Mouse (Mus musculus): ENCODE measurements around the gene Chsy1. TPM values are rescaled to one million over a fixed set of nuclear protein-coding genes. Genes with fewer than 3 reads are reported as not detected.
A peak's percentile ranks its signal among the peaks of the same experiment; 100 is the strongest.

Chsy1 gene
- polyA plus RNA-seq, 1 experiment from 2014 or later, result 8.8 TPM

DNA sequence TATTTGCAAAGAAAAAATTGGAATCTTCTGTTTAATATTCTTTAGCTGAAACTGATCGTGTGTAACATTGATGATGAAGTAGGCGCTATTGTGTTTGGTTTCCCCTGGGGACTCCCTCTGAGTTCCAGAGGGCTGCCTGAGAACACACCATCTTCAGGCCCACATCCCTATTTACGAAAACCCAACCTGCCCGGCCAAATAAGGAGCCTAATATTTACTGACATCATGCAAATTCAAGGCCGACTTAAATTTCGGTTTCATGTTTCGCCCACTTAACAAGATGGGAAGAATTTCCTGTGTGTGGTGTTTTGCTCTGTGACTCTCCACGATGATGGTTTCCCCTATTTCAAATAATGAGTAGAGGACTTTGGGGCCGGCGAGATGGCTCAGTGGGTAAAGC, 89.1 kb downstream of the Chsy1 start:
- no peak overlapping the region for H3K4me2 ChIP-seq (ENCODE audit: low read length)
- H3K36me3 ChIP-seq (ENCODE audit: control insufficient read depth, insufficient read depth, low read length), result no peaks in the 10 kb centered on the region
- no peaks in the 10 kb centered on the region for H3K27me3 ChIP-seq (ENCODE audit: control insufficient read depth, insufficient read depth, low read depth, low read length)
- H3K4me1 ChIP-seq (ENCODE audit: control insufficient read depth, insufficient read depth, low read length), result no peaks in the 10 kb centered on the region
- no peak overlapping the region for H3K9ac ChIP-seq (ENCODE audit: low read depth, low read length)
- ATAC-seq, result no peak
- H3K27ac ChIP-seq (ENCODE audit: low read length), result no peak overlapping the region
- H3K9me3 ChIP-seq (replicated peaks; ENCODE audit: control insufficient read depth, low read length, poor library complexity, severe bottlenecking), result no peaks in the 10 kb centered on the region
- WGBS, result 88% methylated on average over 10 of the region's 10 CpGs
- H3K4me3 ChIP-seq (ENCODE audit: low read depth, low read length), result no peak overlapping the region

DNA sequence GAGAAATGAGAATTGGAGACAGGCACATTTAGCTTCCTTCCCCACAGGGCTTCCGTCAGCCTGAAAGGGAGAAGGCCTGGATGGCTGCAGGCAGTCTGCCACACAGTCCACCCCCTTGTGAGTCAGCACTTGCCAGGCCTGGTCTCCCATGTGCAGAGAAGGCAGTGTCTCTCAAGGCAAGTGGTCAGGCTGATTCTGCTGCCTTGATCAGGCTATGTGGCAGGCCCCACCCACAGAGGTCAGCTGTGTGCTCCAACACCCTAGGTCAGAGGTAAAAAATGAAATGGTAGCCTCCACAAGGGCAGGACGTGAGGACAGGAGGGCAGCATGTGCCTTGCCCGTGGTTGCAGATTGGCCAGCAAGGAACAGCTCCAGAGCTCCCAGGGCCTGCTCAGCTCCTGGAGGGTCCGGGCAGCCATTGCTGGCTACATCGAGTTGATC, 90.1 kb downstream of the Chsy1 start:
- Histone ChIP-seq H3K27me3 (ENCODE audit: control insufficient read depth, insufficient read depth, low read depth, low read length) (no peaks in the 10 kb centered on the region), H3K9ac (ENCODE audit: low read depth, low read length) (no peak overlapping the region), H3K9me3 (replicated peaks; ENCODE audit: control insufficient read depth, low read length, poor library complexity, severe bottlenecking) (no peaks in the 10 kb centered on the region), H3K27ac (ENCODE audit: low read length) (no peak overlapping the region), H3K4me2 (ENCODE audit: low read length) (no peak overlapping the region), H3K4me3 (ENCODE audit: low read depth, low read length) (no peak overlapping the region), H3K36me3 (ENCODE audit: control insufficient read depth, insufficient read depth, low read length) (no peaks in the 10 kb centered on the region), H3K4me1 (ENCODE audit: control insufficient read depth, insufficient read depth, low read length) (no peaks in the 10 kb centered on the region)
- 70% methylated on average over 5 of the region's 5 CpGs for WGBS
- ATAC-seq, result no peak

DNA sequence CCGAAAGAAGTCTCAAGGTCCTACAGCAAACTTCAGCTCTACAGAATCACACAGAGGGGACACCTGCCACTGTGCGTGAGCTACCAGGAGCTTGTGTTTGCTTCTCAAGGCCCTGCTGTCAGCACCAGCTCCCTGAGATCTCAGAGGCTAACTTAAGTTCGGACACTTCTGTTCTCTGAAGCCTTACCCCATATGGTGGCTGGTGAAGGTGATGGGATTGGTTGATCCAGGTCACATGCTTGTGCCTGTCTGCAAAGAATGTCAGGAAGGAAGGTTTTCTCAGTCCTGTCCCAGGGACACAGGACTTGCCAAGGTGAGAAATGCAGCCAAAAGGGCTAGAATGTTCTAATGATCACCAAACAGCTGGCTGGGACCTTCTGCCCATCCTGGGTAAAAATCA, 91.1 kb downstream of the Chsy1 start:
- Histone ChIP-seq H3K27ac (ENCODE audit: low read length) (no peak overlapping the region), H3K4me3 (ENCODE audit: low read depth, low read length) (no peak overlapping the region), H3K27me3 (ENCODE audit: control insufficient read depth, insufficient read depth, low read depth, low read length) (no peaks in the 10 kb centered on the region), H3K9ac (ENCODE audit: low read depth, low read length) (no peak overlapping the region), H3K4me1 (ENCODE audit: control insufficient read depth, insufficient read depth, low read length) (no peaks in the 10 kb centered on the region), H3K36me3 (ENCODE audit: control insufficient read depth, insufficient read depth, low read length) (no peaks in the 10 kb centered on the region), H3K9me3 (replicated peaks; ENCODE audit: control insufficient read depth, low read length, poor library complexity, severe bottlenecking) (no peaks in the 10 kb centered on the region), H3K4me2 (ENCODE audit: low read length) (no peak overlapping the region)
- ATAC-seq, result no peak
- WGBS, result 90% methylated on average over 3 of the region's 3 CpGs

DNA sequence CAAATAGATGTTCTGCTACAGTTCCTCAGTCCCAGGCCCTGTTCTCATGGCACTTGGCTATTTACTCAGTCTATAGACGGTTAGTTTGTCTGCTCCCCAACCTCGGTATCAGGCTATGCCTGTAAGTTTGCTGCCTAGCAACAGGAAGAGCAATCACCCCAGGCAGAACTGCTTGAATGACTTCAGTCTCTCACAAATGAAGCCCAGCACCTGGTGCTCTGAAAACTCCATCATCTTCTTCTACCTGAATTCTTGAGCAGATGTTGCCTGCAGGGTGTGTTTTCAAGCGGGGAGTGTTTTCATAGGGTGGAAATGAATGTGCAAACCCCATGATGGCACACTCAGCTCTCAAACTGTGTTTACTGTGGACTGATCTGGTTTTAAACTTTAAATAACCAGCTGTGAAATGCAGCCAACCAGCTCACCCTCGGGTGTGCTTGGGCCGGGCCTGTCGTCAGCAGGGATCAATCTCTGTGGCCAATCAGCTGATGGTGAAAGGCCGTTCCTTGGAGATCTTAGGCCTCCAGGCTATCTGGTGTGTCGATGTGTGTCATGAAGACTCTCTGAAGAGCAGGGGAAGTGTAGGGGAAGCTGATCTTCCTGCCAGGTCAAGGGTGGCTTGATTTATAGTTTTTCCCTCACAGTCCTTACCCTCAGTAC, 91.6 kb downstream of the Chsy1 start:
- no peak overlapping the region for H3K9ac ChIP-seq (ENCODE audit: low read depth, low read length)
- no peak overlapping the region for H3K4me3 ChIP-seq (ENCODE audit: low read depth, low read length)
- 47% methylated on average over 8 of the region's 8 CpGs for WGBS
- no peaks in the 10 kb centered on the region for H3K9me3 ChIP-seq (replicated peaks; ENCODE audit: control insufficient read depth, low read length, poor library complexity, severe bottlenecking)
- H3K27me3 ChIP-seq (ENCODE audit: control insufficient read depth, insufficient read depth, low read depth, low read length), result no peaks in the 10 kb centered on the region
- peak; percentile 76 for ATAC-seq
- H3K36me3 ChIP-seq (ENCODE audit: control insufficient read depth, insufficient read depth, low read length), result no peaks in the 10 kb centered on the region
- H3K27ac ChIP-seq (ENCODE audit: low read length), result peak overlapping the region; percentile 42; the same call in 1 of the 2 replicates
- no peak overlapping the region for H3K4me2 ChIP-seq (ENCODE audit: low read length)
- H3K4me1 ChIP-seq (ENCODE audit: control insufficient read depth, insufficient read depth, low read length), result no peaks in the 10 kb centered on the region

DNA sequence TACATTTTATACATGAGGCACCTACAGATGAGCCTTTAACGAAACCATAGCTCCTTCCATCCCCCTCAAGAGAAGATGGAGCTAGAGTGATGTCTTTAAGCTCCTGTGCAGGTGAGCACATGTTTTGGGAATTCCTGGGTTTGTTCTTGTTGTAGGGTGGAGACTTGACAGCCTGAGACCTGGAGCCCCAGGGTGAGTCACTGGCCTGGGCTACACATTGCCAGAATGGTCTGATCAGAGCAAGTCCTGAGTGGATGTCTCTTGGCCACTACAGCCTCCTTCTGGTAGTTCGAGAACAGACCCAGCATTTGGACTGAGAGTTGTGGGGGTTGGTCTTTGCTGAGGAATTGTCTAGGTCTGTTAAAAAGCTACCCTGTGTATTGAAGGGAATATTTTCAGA, 92.3 kb downstream of the Chsy1 start:
- Histone ChIP-seq H3K4me1 (ENCODE audit: control insufficient read depth, insufficient read depth, low read length) (no peaks in the 10 kb centered on the region), H3K9ac (ENCODE audit: low read depth, low read length) (no peak overlapping the region), H3K4me3 (ENCODE audit: low read depth, low read length) (no peak overlapping the region), H3K27me3 (ENCODE audit: control insufficient read depth, insufficient read depth, low read depth, low read length) (no peaks in the 10 kb centered on the region), H3K4me2 (ENCODE audit: low read length) (no peak overlapping the region), H3K27ac (ENCODE audit: low read length) (no peak overlapping the region), H3K36me3 (ENCODE audit: control insufficient read depth, insufficient read depth, low read length) (no peaks in the 10 kb centered on the region), H3K9me3 (replicated peaks; ENCODE audit: control insufficient read depth, low read length, poor library complexity, severe bottlenecking) (no peaks in the 10 kb centered on the region)
- 91% methylated on average over 2 of the region's 2 CpGs for WGBS
- no peak for ATAC-seq

DNA sequence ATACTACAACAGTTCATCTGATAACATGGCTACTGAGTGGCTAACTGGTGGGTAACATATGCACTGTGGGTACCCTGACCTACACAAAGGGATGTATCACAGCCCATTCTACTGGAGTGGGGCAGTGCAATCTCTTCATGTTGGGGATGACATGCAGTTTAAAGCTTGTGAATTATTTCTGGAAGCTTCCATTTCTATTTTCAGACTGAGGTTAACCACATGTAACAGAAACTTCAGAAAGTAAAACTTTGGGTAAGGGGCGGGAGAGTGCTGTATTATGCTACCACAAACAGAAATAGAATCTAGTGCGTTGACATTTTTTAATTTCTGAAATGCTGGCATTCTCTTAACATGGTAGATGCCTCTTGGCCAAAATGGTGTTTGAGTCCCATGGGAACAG, 100.6 kb downstream of the Chsy1 start:
- no peak overlapping the region for H3K4me2 ChIP-seq (ENCODE audit: low read length)
- no peaks in the 10 kb centered on the region for H3K36me3 ChIP-seq (ENCODE audit: control insufficient read depth, insufficient read depth, low read length)
- ATAC-seq, result no peak
- H3K4me3 ChIP-seq (ENCODE audit: low read depth, low read length), result no peak overlapping the region
- no peaks in the 10 kb centered on the region for H3K4me1 ChIP-seq (ENCODE audit: control insufficient read depth, insufficient read depth, low read length)
- H3K9me3 ChIP-seq (replicated peaks; ENCODE audit: control insufficient read depth, low read length, poor library complexity, severe bottlenecking), result 0 out of 2 replicates have a peak, but pooled peaks cover 2% of the 10 kb centered on the region
- no peak overlapping the region for H3K27ac ChIP-seq (ENCODE audit: low read length)
- 87% methylated on average over 2 of the region's 2 CpGs for WGBS
- H3K27me3 ChIP-seq (ENCODE audit: control insufficient read depth, insufficient read depth, low read depth, low read length), result no peaks in the 10 kb centered on the region
- no peak overlapping the region for H3K9ac ChIP-seq (ENCODE audit: low read depth, low read length)

DNA sequence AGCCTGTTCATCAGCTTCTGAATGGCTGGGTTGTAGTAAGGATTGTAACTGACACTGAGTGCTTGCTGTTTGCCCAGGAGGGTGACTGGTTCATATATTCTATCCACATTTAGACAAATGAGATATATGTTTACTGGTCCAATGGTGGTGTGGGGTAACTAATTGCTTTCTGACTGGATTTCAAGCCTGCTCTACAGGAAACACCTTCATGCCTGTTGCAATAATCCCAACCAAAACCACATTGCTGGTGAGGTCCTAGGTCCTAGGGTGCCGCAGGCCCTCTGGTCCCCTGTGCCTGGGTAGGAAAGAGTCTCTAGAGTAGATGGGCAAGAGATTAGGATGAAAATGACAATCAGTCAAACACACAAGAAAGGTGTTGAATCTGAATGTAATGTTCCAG, 103.6 kb downstream of the Chsy1 start:
- Histone ChIP-seq H3K9ac (ENCODE audit: low read depth, low read length) (no peak overlapping the region), H3K27ac (ENCODE audit: low read length) (no peak overlapping the region), H3K9me3 (replicated peaks; ENCODE audit: control insufficient read depth, low read length, poor library complexity, severe bottlenecking) (no peaks in the 10 kb centered on the region), H3K36me3 (ENCODE audit: control insufficient read depth, insufficient read depth, low read length) (no peaks in the 10 kb centered on the region), H3K4me3 (ENCODE audit: low read depth, low read length) (no peak overlapping the region), H3K27me3 (ENCODE audit: control insufficient read depth, insufficient read depth, low read depth, low read length) (no peaks in the 10 kb centered on the region), H3K4me2 (ENCODE audit: low read length) (no peak overlapping the region), H3K4me1 (ENCODE audit: control insufficient read depth, insufficient read depth, low read length) (peaks cover 4% of the 10 kb centered on the region)
- no peak for ATAC-seq
- WGBS, result 81% methylated on average over 1 of the region's 1 CpGs

DNA sequence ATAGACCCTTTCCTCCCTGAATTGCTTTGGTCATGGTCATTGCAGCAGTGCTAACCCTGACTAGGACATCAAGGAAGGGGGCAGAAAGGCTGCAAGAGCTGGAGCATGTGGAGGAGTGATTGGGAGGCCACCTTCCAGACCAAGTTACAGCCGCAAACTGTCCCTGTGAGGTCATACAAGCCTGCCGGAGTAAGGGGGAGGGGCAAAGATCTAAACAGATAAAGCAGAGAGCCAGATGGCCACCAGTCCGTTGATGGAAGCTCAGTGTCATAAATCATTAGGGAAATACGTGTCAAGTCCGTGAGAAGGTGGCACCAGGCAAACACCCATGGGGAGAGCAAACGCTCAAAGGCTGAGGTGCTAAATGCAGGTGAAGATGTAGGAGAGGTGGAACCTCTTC, 105.2 kb downstream of the Chsy1 start:
- H3K9ac ChIP-seq (ENCODE audit: low read depth, low read length), result no peak overlapping the region
- H3K9me3 ChIP-seq (replicated peaks; ENCODE audit: control insufficient read depth, low read length, poor library complexity, severe bottlenecking), result no peaks in the 10 kb centered on the region
- H3K27me3 ChIP-seq (ENCODE audit: control insufficient read depth, insufficient read depth, low read depth, low read length), result no peaks in the 10 kb centered on the region
- H3K4me2 ChIP-seq (ENCODE audit: low read length), result no peak overlapping the region
- 87% methylated on average over 6 of the region's 6 CpGs for WGBS
- no peak for ATAC-seq
- H3K4me3 ChIP-seq (ENCODE audit: low read depth, low read length), result no peak overlapping the region
- no peaks in the 10 kb centered on the region for H3K36me3 ChIP-seq (ENCODE audit: control insufficient read depth, insufficient read depth, low read length)
- H3K4me1 ChIP-seq (ENCODE audit: control insufficient read depth, insufficient read depth, low read length), result peaks cover 7% of the 10 kb centered on the region
- H3K27ac ChIP-seq (ENCODE audit: low read length), result no peak overlapping the region

DNA sequence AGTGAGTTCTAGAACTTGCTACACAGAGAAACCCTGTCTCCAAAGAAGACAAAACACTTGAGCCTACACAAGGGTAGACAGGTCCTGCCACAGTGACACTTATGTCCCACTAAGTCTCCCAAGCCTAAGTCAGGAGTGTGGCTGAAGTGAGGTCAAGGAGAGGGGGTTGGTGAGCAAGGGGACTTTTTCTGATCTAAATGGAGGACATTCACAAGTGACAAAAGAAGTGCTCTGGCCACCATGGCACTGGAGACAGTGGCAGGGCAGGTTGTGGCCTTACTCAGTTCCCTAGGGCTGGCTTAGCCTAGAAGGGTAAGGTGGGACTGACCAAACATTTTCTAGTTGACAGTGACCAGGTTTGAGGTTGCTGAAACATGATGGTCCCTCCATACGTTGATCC, 106.6 kb downstream of the Chsy1 start:
- H3K27ac ChIP-seq (ENCODE audit: low read length), result no peak overlapping the region
- H3K36me3 ChIP-seq (ENCODE audit: control insufficient read depth, insufficient read depth, low read length), result no peaks in the 10 kb centered on the region
- no peak for ATAC-seq
- no peak overlapping the region for H3K4me2 ChIP-seq (ENCODE audit: low read length)
- no peak overlapping the region for H3K9ac ChIP-seq (ENCODE audit: low read depth, low read length)
- no peaks in the 10 kb centered on the region for H3K27me3 ChIP-seq (ENCODE audit: control insufficient read depth, insufficient read depth, low read depth, low read length)
- peaks cover 7% of the 10 kb centered on the region for H3K4me1 ChIP-seq (ENCODE audit: control insufficient read depth, insufficient read depth, low read length)
- 86% methylated on average over 1 of the region's 1 CpGs for WGBS
- H3K9me3 ChIP-seq (replicated peaks; ENCODE audit: control insufficient read depth, low read length, poor library complexity, severe bottlenecking), result no peaks in the 10 kb centered on the region
- H3K4me3 ChIP-seq (ENCODE audit: low read depth, low read length), result no peak overlapping the region

Measured in midbrain, embryonic 16.5 days (tissue).